Mouse (Mus musculus) kidney, postnatal 36 days (tissue): Measurements from ENCODE around the gene Galm.

Experiments used
- DNase-seq, 2 experiments: peaks; one replicate each; pipeline ENCODE4 v3.0.0; 2021 to 2022; ENCODE audit warnings: mixed read lengths in 2 of 2

Galm gene

GRCm38 (mm10) chr17:80129387-80129786, 2.1 kb downstream of the Galm start:
- DNase-seq, result no peak

- no peak for DNase-seq
Measured at GRCm38 (mm10) chr17:80130718-80131430, 3.6 kb downstream of the Galm start.

- peak; percentile 64 to 72 for DNase-seq
Measured at GRCm38 (mm10) chr17:80131431-80131766, 4.1 kb downstream of the Galm start.

DNA sequence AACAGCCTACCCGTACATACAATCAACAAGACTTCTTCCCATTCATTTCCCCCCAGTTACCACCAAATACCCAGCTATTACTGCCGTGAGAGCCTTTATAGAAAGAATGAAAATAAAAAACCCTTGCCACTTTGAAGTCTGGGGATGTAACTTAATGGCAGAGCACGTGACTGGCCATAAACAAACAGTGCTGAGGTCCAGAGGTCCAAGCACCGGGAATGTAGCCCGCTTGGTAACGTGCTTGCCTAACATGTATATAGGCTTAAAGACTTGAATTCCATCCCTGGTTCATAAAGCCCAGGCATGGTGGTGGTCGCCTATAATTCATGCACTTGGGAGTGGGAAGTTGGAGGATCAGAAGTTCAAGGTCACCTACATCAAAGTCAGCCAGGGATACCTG, 4.6 kb downstream of the Galm start:
- DNase-seq, result peak in 1 of 2 experiments; percentile 26

- DNase-seq, result no peak
Measured at GRCm38 (mm10) chr17:80132502-80132901, 5.2 kb downstream of the Galm start.

GRCm38 (mm10) chr17:80138434-80139162, 11.3 kb downstream of the Galm start:
- DNase-seq, result peak; percentile 39 to 67

GRCm38 (mm10) chr17:80139753-80140444, 12.6 kb downstream of the Galm start:
- DNase-seq, result no peak

- no peak for DNase-seq
Measured at GRCm38 (mm10) chr17:80143478-80144232, 16.4 kb downstream of the Galm start.

GRCm38 (mm10) chr17:80145210-80145609, 17.9 kb downstream of the Galm start:
- no peak for DNase-seq

- DNase-seq, result no peak
Measured at GRCm38 (mm10) chr17:80145771-80146170, 18.5 kb downstream of the Galm start.

DNA sequence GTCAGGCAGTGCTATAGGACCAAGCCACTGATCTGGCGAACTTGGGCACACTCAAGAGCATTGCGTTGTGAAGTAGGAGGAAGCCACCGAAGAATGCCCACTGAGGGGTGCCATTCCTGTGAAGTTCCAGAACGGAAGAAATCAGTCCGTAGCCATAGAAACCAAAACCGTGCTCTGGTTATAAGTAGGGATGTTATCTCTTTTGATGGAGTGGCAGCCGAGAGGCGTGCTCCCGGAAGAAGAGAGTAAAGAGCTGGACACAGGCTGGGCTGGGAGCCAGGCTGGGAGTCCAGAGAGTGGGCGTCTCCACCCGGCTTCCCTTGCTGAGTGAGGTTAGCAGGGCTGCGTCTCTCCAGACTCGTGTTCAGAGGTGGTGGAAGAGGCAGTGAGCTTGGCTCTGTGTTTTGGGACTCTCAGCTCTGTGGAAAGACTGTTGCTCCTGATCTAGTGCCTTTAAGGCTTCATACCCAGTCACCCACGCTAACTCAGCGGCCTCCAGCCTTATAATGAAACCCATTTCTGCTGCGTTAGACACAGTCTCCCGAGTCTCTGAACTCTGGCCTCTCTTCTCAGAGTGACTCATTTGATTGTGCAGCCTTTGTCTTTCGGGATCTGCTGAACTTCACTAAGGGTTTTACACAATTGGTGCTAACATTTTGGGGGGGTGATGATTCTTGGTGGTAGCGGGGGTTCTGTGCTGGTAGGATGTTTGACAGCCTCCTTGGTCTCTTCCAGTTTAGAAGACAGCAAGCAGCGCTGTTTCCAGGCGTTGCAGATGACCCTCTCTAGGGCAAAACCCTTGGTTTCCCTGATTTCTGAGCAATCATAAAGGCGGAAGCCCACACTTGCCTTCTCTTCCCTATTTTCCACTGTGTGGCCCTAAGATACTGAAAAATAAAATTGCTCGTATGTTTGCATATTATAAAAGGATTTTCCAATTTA, 21.1 kb downstream of the Galm start:
- peak; percentile 77 to 85 for DNase-seq

DNA sequence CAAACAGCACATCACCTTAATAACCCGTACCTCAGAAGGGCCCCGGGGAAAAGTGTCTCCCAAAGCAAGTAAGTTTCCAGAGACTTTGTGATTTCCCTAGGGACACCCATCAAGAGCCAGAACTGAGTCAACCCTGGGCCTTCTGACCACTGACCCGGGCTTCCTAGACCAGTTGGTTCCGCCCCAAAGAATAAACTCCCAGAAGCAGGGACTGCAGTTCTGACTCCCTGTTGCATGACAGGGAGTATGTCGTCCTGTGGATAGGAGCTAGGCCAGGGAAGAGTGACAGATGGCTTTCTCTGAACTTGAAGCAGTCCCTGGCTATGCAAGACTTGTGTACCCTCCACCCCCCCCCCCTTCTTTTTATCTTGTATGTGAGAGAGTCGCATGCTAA, 21.7 kb downstream of the Galm start:
- DNase-seq, result no peak

DNA sequence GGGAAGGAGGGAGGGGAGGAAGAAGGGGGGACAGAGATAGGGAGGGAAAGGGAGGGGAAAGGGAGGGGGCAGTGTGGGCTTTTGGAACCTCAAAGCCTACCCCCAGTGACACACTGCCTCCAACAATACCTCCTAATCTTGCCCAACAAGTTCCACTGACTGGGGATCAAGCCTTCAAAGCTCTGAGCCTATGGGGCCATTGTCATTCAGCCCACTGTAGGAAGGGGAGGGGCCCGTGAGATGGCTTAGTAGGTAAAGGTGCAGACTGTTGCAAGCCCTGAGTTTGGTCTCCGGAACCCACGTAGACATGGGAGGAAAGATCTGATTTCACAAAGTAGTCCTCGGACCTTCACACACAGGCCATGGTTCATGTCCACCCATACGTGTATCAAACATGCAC, 24.1 kb downstream of the Galm start:
- DNase-seq, result no peak

GRCm38 (mm10) chr17:80152767-80153630, 25.7 kb downstream of the Galm start:
- DNase-seq, result no peak

DNA sequence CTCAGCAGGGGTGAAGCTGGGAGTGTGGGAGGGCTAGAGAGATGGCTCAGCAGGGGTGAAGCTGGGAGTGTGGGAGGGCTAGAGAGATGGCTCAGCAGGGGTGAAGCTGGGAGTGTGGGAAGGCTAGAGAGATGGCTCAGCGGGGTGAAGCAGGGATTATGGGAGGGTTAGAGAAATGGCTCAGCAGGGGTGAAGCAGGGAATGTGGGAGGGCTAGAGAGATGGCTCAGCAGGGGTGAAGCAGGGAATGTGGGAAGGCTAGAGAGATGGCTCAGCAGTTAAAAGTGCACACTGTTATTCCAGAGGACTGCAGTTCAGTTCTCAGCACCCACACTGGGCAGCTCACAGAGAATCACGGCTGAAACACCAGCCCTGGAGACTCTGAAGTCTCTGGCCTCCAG, 26.4 kb downstream of the Galm start:
- DNase-seq, result no peak

GRCm38 (mm10) chr17:80156905-80157304, 29.6 kb downstream of the Galm start:
- no peak for DNase-seq

DNA sequence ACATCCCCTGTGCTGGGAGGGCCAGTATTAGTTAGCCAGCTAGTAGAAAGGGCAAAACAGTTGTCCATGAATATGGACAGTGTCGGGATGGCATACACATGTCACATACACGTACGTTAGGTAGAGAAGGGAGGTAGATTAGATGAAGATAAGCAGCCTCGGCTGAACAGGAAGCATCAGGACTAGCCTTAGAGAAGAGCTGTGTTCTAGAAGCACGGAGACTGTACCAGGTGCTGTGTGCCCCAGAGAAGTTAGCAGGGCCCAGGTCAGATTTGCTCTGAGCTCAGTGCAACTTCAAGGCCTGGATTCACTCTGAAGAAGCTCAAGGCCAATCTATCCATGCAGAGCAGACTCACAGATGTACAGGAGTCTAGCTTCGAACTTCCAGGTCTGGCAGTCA, 30.2 kb downstream of the Galm start:
- no peak for DNase-seq

DNA sequence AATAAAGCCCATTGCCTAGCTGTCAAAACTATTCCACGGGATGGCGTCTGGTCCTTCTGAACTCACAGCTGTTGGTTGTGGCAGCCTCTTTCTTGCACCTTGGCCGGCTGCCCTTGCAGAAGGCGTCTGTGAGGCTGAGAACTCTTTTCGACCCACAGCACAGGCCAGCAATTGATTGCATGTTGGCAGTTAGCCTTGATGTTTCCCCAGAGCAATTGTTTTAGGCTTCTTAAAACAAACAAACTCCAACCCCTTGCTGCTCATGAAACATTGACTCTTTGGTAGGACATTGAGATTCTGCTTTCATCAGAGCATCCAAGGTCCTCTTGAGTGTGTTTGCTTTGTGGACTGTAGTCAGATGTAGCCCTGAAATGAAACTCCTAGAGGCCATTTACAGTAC, 33.2 kb downstream of the Galm start:
- peak; percentile 76 to 83 for DNase-seq

GRCm38 (mm10) chr17:80163991-80164390, 36.7 kb downstream of the Galm start:
- DNase-seq, result peak; percentile 56 to 83

- DNase-seq, result peak; percentile 15 to 21
Measured at GRCm38 (mm10) chr17:80165741-80166140, 38.5 kb downstream of the Galm start.

DNA sequence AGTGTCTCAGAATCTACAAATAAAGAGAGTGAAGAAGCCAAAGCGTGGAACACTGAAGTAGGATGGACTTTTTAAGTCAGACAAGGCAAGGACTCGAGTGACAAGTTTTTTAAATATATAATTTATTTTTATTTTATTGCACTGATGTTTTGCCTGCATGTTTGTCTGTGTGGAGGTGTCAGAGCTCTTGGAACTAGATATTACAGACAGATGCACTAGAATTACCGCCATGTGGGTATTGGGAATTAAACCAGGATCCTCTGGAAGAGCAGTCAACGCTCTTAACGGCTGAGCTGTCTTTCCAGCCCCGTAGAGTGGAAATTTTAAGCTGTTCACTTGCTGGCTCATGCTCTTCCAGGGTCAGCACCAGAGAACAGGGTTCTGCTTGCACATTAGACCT, 39.1 kb downstream of the Galm start:
- no peak for DNase-seq
